Mouse (Mus musculus): Measurements from ENCODE around the gene Triap1.
A peak's percentile ranks its signal among the peaks of the same experiment; 100 is the strongest.

DNA sequence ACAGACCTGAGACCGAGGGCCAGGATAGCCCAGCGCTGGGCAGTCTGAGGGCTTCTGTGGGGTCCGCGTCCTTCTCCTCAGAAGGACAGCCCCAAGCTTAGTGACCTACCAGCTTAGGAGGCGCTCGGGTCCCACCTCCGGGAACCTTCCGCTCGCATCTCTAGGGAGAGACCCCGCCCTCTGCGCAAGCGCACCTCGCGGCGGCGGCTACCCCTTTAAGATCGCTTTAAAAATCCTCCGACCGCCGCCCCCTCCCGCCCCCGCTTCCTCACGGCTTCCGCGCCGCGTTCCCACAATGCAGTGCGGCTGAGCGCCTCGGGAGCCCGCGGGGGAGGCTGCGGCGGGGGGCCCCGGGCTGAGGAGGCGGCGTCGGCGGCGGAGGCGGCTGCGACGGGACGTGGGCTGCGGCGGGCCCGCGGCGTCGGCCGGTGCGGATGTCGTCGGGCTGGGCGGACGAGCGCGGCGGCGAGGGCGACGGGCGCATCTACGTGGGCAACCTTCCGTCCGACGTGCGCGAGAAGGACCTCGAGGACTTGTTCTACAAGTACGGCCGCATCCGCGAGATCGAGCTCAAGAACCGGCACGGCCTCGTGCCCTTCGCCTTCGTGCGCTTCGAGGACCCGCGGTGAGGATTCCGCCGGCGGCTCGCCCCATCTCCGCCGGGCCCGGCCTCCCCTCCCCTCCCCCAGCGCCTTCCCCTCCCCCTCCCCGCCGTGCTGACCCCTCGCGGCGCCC is 14.0 kb upstream of the Triap1 start, which contains the start of gene Srsf9:
- TF ChIP-seq POLR2A (IDR thresholded peaks at IDR 0.05; ENCODE audit: control insufficient read depth, extremely low read depth, insufficient read depth, low read length, poor library complexity) (peak; percentile 82), CTCF (IDR thresholded peaks at IDR 0.05; ENCODE audit: borderline replicate concordance, control insufficient read depth, extremely low read depth, insufficient read depth, low read length, poor library complexity) (no peak; the same call in 1 of the 2 replicates)
